Mouse (Mus musculus): ENCODE data around the gene Abhd6. TPM values are rescaled to one million over a fixed set of nuclear protein-coding genes. Genes with fewer than 3 reads are reported as not detected.
A peak's percentile ranks its signal among the peaks of the same experiment; 100 is the strongest.

The Abhd6 gene
- polyA plus RNA-seq, 1 experiment from 2014 or later = 25.6 TPM

DNA sequence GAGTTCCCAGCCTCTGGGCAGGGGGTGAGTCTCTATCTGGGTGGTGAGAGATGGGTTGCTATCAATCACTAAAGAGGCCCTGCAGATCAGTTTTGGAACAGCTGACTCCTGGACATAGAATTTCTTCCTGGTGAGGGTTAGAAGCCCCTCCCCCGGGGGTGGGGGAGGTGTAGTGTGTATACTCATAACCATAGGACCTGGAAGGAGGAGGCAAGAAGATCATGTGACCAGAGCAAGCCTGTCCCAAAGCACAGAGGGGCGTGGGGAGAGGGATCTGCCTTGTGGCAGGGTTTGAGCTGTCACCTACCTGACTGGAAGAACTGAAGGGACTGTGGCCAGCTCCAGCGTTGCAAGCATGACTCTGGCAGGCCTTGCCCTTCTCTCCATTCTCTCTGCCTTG is 59.4 kb downstream of the Abhd6 start:
- peak; percentile 65; the same call in 1 of the 2 replicates for ATAC-seq (ENCODE audit: insufficient number of reproducible peaks, insufficient read depth, low FRiP score, low read depth)
- 24% methylated on average over 3 of the region's 3 CpGs for WGBS
- Histone ChIP-seq H3K4me3 (ENCODE audit: low read depth, low read length) (no peak overlapping the region), H3K36me3 (ENCODE audit: control insufficient read depth, insufficient read depth, low read length) (no peaks in the 10 kb centered on the region), H3K27ac (ENCODE audit: low read length) (peak overlapping the region; percentile 53), H3K4me1 (ENCODE audit: control insufficient read depth, insufficient read depth, low read length) (0 out of 2 replicates have a peak, but pooled peaks cover 5% of the 10 kb centered on the region), H3K9ac (replicated peaks; ENCODE audit: low read depth, low read length) (no peak overlapping the region), H3K4me2 (replicated peaks; ENCODE audit: low read depth, low read length) (no peak overlapping the region), H3K9me3 (ENCODE audit: control insufficient read depth, low read depth, low read length) (no peaks in the 10 kb centered on the region), H3K27me3 (ENCODE audit: control insufficient read depth, insufficient read depth, low read length) (no peaks in the 10 kb centered on the region)

DNA sequence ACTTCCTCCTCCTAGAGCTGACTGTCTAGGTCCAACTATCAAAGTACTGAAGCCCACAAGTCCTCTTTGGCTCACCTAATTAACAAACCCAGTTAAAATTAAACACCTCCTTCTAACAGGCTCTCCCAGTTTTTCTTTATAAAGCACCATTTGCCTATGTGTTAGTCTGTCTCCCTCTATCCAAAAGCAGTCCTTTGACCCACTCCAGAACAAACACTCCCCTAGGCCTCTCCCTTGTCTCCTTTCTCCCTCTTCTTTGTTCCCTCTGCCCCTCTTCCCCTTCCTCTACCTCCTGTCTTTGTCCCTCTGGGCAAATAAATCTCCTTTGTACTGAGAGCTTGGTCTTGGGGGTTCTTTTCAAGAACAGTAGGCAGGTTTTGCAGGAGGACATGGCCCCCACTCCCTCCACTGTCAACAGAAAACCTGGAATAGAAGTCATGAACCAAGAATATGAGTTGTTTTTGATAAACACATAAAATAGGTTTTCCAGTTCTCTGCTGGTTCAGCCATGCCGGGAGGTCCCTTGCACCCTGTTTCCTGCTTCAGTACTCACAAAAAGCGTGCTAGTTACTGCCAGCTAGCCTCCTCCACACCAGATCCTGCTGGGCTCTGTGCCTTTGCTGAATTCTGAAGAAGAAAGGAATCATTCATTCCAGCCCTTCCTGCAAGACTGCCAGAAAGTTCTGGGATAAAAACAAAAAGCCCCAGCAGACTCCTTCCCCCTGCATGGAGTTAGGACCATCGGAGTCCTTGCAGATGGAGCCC is 60.0 kb downstream of the Abhd6 start:
- no peak for ATAC-seq (ENCODE audit: insufficient number of reproducible peaks, insufficient read depth, low FRiP score, low read depth)
- Histone ChIP-seq H3K27ac (ENCODE audit: low read length) (peak overlapping the region; percentile 53), H3K9ac (replicated peaks; ENCODE audit: low read depth, low read length) (no peak overlapping the region), H3K9me3 (ENCODE audit: control insufficient read depth, low read depth, low read length) (no peaks in the 10 kb centered on the region), H3K36me3 (ENCODE audit: control insufficient read depth, insufficient read depth, low read length) (no peaks in the 10 kb centered on the region), H3K4me2 (replicated peaks; ENCODE audit: low read depth, low read length) (no peak overlapping the region), H3K4me1 (ENCODE audit: control insufficient read depth, insufficient read depth, low read length) (0 out of 2 replicates have a peak, but pooled peaks cover 5% of the 10 kb centered on the region), H3K27me3 (ENCODE audit: control insufficient read depth, insufficient read depth, low read length) (no peaks in the 10 kb centered on the region), H3K4me3 (ENCODE audit: low read depth, low read length) (no peak overlapping the region)
- 66% methylated on average over 3 of the region's 3 CpGs for WGBS

DNA sequence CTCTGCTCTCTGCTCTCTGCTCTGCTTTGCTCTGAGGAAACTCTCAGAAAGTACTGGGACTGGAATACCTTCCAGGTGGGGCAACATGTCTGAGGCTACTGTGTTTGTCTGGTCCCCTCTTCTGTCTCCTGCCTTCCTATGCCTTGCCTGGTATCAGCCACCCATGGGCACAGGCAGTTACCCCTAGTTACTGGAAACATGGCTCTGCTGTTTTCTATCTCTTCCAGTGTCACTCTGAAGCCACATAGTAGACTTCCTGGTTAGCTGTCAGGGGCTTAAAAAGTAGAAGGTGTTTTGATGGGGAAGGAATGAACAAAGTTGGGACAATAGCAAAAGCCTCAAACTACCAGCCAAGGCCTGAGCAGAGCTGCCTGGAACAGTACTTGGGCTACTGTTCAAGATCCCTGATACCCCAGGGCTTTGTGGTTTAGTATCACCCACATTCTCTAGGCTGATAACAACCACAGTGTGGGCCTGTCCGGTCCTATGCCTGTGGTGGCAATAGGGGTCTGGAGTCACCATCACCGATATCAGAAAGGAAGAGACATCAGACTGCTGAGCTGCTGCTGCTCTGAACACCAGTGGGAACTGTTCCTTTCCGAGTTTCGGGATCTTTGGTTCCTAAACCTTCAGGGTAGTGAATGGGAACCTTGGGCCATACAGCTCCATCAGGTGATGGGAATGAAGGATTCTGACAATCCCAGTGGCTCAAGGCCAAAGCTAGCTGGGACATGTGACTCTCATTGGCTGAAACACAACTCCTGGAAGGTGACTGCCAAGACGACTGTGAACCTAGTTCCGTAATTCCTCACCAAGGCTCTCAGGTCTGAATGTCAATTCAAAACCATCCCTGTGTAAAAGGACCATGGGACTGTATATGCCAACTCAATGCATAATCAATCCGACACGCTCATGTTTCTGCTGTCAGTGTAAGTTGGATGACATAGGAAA is 61.4 kb downstream of the Abhd6 start:
- Histone ChIP-seq H3K27me3 (ENCODE audit: control insufficient read depth, insufficient read depth, low read length) (no peaks in the 10 kb centered on the region), H3K36me3 (ENCODE audit: control insufficient read depth, insufficient read depth, low read length) (no peaks in the 10 kb centered on the region), H3K4me3 (ENCODE audit: low read depth, low read length) (no peak overlapping the region), H3K4me2 (replicated peaks; ENCODE audit: low read depth, low read length) (no peak overlapping the region), H3K4me1 (ENCODE audit: control insufficient read depth, insufficient read depth, low read length) (0 out of 2 replicates have a peak, but pooled peaks cover 5% of the 10 kb centered on the region), H3K9me3 (ENCODE audit: control insufficient read depth, low read depth, low read length) (no peaks in the 10 kb centered on the region), H3K27ac (ENCODE audit: low read length) (no peak overlapping the region), H3K9ac (replicated peaks; ENCODE audit: low read depth, low read length) (no peak overlapping the region)
- 86% methylated on average over 8 of the region's 8 CpGs for WGBS
- no peak for ATAC-seq (ENCODE audit: insufficient number of reproducible peaks, insufficient read depth, low FRiP score, low read depth)

DNA sequence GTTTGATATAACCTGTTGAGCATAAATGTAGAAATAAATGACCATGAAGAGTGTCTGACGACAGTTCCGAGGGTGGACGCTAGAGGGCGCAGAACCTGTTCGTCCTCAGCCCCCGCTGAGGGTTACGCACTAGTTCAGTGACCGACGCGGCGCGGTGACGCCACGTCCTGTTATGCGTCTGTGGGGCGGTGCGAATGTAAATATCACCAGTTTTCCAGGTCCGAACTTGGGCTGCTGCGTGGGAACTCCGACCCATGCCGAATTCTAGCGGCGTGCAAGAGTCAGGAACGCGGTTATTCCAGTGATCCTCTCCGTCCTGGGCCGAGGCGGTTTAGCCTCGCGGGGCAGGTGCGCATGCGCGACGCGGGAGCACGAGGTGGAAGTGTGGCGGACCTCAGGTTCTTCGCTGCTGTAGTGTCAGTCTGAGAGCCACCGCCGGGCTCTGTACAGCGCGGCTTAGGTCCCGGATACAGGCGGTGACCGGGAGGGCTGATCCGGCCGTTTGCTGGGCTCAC is 77.5 kb downstream of the Abhd6 start, which contains the start of gene Rpp14:
Rpp14 (plus strand) TSS at position 203 of the 515 bp plus-strand sequence.
- no peaks in the 10 kb centered on the region for H3K27me3 ChIP-seq (ENCODE audit: control insufficient read depth, insufficient read depth, low read length)
- WGBS = under 1% methylated on average over 47 of the region's 47 CpGs
- H3K9ac ChIP-seq (replicated peaks; ENCODE audit: low read depth, low read length) = peak within 1 kb of the TSS; percentile 81
- H3K36me3 ChIP-seq (ENCODE audit: control insufficient read depth, insufficient read depth, low read length) = peaks cover 8% of the 10 kb centered on the region; the same call in 1 of the 2 replicates
- no peaks in the 10 kb centered on the region for H3K9me3 ChIP-seq (ENCODE audit: control insufficient read depth, low read depth, low read length)
- H3K4me1 ChIP-seq (ENCODE audit: control insufficient read depth, insufficient read depth, low read length) = 0 out of 2 replicates have a peak, but pooled peaks cover 8% of the 10 kb centered on the region
- ATAC-seq (ENCODE audit: insufficient number of reproducible peaks, insufficient read depth, low FRiP score, low read depth) = peak; percentile 95
- peak within 1 kb of the TSS; percentile 95 for H3K27ac ChIP-seq (ENCODE audit: low read length)
- H3K4me2 ChIP-seq (replicated peaks; ENCODE audit: low read depth, low read length) = peak within 1 kb of the TSS; percentile 95
- H3K4me3 ChIP-seq (ENCODE audit: low read depth, low read length) = peak within 1 kb of the TSS; percentile 70

DNA sequence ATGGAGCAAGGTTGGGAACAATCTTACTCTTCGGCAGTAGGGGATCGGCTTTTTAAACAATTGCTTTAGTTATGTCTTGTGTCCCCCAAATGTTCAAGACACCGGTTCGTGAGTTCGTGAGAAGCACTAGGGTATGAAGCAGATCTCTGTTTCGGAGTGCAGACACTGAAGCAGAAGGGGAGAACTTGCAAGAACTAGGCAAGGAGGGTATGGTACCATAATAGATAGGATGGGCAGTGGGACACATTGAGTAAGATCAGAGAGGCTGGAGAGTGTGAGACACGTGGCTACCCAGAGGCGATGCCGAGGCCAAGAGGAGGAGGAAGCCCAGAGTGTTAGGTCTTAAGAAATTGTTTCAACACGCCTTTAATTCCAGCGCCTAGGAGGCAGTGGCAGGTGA is 78.0 kb downstream of the Abhd6 start:
- WGBS = 2% methylated on average over 11 of the region's 11 CpGs
- H3K36me3 ChIP-seq (ENCODE audit: control insufficient read depth, insufficient read depth, low read length) = peaks cover 13% of the 10 kb centered on the region; the same call in 1 of the 2 replicates
- peak overlapping the region; percentile 81 for H3K9ac ChIP-seq (replicated peaks; ENCODE audit: low read depth, low read length)
- no peaks in the 10 kb centered on the region for H3K27me3 ChIP-seq (ENCODE audit: control insufficient read depth, insufficient read depth, low read length)
- H3K4me2 ChIP-seq (replicated peaks; ENCODE audit: low read depth, low read length) = peak overlapping the region; percentile 95
- no peak for ATAC-seq (ENCODE audit: insufficient number of reproducible peaks, insufficient read depth, low FRiP score, low read depth)
- peak overlapping the region; percentile 70 for H3K4me3 ChIP-seq (ENCODE audit: low read depth, low read length)
- peak overlapping the region; percentile 95 for H3K27ac ChIP-seq (ENCODE audit: low read length)
- H3K4me1 ChIP-seq (ENCODE audit: control insufficient read depth, insufficient read depth, low read length) = 0 out of 2 replicates have a peak, but pooled peaks cover 8% of the 10 kb centered on the region
- H3K9me3 ChIP-seq (ENCODE audit: control insufficient read depth, low read depth, low read length) = no peaks in the 10 kb centered on the region

DNA sequence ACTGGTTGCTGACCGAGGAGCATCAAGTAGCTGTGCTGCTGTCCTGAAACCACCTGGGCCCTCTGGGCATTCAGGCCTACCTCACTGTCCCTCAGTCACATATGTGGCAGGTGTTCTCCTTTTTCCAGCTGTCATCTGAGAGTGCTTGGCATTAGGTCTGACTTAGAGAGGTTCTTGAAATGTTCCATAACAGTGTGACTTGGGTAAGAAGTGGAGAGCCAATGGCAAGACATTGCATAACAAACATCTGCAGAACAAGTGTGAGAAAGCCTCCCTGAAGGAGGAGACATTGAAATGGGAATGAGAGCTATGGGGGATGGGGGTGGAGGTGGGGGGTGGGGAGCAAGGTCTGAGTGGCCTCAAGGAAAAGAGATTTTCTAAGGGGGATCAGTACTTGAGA is 80.2 kb downstream of the Abhd6 start:
- Histone ChIP-seq H3K4me3 (ENCODE audit: low read depth, low read length) (no peak overlapping the region), H3K27ac (ENCODE audit: low read length) (no peak overlapping the region), H3K4me2 (replicated peaks; ENCODE audit: low read depth, low read length) (no peak overlapping the region), H3K4me1 (ENCODE audit: control insufficient read depth, insufficient read depth, low read length) (0 out of 2 replicates have a peak, but pooled peaks cover 8% of the 10 kb centered on the region), H3K9ac (replicated peaks; ENCODE audit: low read depth, low read length) (no peak overlapping the region), H3K9me3 (ENCODE audit: control insufficient read depth, low read depth, low read length) (no peaks in the 10 kb centered on the region), H3K27me3 (ENCODE audit: control insufficient read depth, insufficient read depth, low read length) (no peaks in the 10 kb centered on the region), H3K36me3 (ENCODE audit: control insufficient read depth, insufficient read depth, low read length) (peaks cover 33% of the 10 kb centered on the region)
- WGBS = 92% methylated on average over 1 of the region's 1 CpGs
- ATAC-seq (ENCODE audit: insufficient number of reproducible peaks, insufficient read depth, low FRiP score, low read depth) = no peak

DNA sequence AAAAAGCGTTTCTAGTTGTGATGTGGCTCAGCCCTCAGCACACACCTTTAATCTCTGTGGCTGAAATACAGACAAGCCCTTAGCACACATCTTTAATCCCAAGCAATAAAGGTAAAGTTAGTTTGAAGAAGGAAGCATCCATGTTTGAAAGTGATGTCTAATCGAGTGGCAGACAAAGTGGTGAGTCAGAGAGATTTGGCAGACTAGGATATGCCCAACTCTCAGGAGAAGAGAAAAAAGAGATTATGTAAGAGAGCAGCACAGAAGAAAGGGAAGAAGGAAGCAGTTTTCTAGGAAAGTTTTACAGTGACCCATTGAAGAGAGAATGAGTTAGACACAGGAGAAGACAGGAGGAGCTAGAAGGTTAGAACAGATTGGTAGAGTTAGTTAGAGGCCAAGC is 86.3 kb downstream of the Abhd6 start:
- Histone ChIP-seq H3K27me3 (ENCODE audit: control insufficient read depth, insufficient read depth, low read length) (no peaks in the 10 kb centered on the region), H3K4me2 (replicated peaks; ENCODE audit: low read depth, low read length) (no peak overlapping the region), H3K27ac (ENCODE audit: low read length) (no peak overlapping the region), H3K4me1 (ENCODE audit: control insufficient read depth, insufficient read depth, low read length) (no peaks in the 10 kb centered on the region), H3K4me3 (ENCODE audit: low read depth, low read length) (no peak overlapping the region), H3K9me3 (ENCODE audit: control insufficient read depth, low read depth, low read length) (no peaks in the 10 kb centered on the region), H3K36me3 (ENCODE audit: control insufficient read depth, insufficient read depth, low read length) (peaks cover 53% of the 10 kb centered on the region), H3K9ac (replicated peaks; ENCODE audit: low read depth, low read length) (no peak overlapping the region)
- WGBS = 92% methylated on average over 2 of the region's 2 CpGs
- no peak for ATAC-seq (ENCODE audit: insufficient number of reproducible peaks, insufficient read depth, low FRiP score, low read depth)

DNA sequence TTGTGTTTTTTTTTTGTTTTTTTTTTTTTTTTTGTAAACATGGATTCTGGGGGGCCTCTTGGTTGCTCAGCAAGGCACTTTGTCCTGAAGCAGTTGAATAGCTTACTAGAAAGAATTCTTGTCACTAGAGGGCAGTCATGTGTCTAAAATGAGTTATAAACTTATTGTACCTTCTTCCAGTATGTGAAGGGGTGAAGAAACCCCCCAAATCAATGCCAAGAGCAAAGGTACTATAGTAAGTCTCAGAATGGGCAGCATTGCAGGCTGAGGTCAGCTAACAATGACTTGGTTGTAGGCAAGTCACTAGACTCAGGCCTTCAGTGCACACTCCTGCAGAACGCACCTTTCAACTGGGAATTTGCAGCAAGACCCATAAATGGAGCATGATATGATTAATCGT is 89.9 kb downstream of the Abhd6 start:
- Histone ChIP-seq H3K36me3 (ENCODE audit: control insufficient read depth, insufficient read depth, low read length) (peaks cover 23% of the 10 kb centered on the region), H3K4me3 (ENCODE audit: low read depth, low read length) (no peak overlapping the region), H3K9me3 (ENCODE audit: control insufficient read depth, low read depth, low read length) (no peaks in the 10 kb centered on the region), H3K27ac (ENCODE audit: low read length) (no peak overlapping the region), H3K4me2 (replicated peaks; ENCODE audit: low read depth, low read length) (no peak overlapping the region), H3K9ac (replicated peaks; ENCODE audit: low read depth, low read length) (no peak overlapping the region), H3K4me1 (ENCODE audit: control insufficient read depth, insufficient read depth, low read length) (peaks cover 8% of the 10 kb centered on the region; the same call in 1 of the 2 replicates), H3K27me3 (ENCODE audit: control insufficient read depth, insufficient read depth, low read length) (no peaks in the 10 kb centered on the region)
- WGBS = 98% methylated on average over 2 of the region's 2 CpGs
- no peak for ATAC-seq (ENCODE audit: insufficient number of reproducible peaks, insufficient read depth, low FRiP score, low read depth)
